Mouse (Mus musculus): ENCODE measurements around the gene Gimd1.

GRCm38 (mm10) chr3:132684231-132684928 lies 54.8 kb downstream of the Gimd1 start, which contains the start of gene Aimp1:
- TF ChIP-seq POLR2A (IDR thresholded peaks at IDR 0.05; ENCODE audit: borderline replicate concordance, control insufficient read depth, low read depth, low read length) (no peak), CTCF (IDR thresholded peaks at IDR 0.05; ENCODE audit: control insufficient read depth, insufficient read depth, low read length) (no peak)
